Mouse (Mus musculus): ENCODE results near the gene Fgf4.

Gene Fgf4

GRCm38 (mm10) chr7:144847067-144847466 lies at the start of gene Fgf4:
TSS of gene Fgf4 (plus strand) at chr7:144847367.
- DNase-seq (ENCODE audit: extremely low spot score, low read depth, low spot score): no peak

DNA sequence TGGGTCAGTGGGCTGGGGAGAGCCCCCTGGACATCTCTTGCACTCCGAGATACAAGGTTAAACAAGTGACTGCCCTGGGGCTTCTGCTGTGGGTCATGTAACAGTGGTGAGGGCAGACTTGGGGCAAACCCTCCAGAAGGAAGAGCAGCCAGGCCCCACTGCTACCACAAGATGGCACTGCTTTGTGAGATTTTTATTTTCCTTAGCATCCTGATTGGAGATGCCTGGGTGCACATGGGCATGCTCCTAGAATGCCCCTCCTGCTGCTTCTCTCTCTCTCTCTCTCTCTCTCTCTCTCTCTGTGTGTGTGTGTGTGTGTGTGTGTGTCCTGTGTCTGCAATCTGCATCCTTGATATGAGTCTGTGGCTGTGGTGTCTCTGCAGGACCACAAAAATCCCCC lies 48.7 kb upstream of the Fgf4 start:
- no peak for DNase-seq (ENCODE audit: extremely low spot score, low read depth, low spot score)

- no peak for DNase-seq (ENCODE audit: extremely low spot score, low read depth, low spot score)
Observed at GRCm38 (mm10) chr7:144807036-144807435, 40.1 kb upstream of the Fgf4 start.

- DNase-seq (ENCODE audit: extremely low spot score, low read depth, low spot score): no peak
Observed at GRCm38 (mm10) chr7:144807976-144808577, 39.1 kb upstream of the Fgf4 start.

- no peak for DNase-seq (ENCODE audit: extremely low spot score, low read depth, low spot score)
Observed at GRCm38 (mm10) chr7:144811521-144811920, 35.6 kb upstream of the Fgf4 start.

DNA sequence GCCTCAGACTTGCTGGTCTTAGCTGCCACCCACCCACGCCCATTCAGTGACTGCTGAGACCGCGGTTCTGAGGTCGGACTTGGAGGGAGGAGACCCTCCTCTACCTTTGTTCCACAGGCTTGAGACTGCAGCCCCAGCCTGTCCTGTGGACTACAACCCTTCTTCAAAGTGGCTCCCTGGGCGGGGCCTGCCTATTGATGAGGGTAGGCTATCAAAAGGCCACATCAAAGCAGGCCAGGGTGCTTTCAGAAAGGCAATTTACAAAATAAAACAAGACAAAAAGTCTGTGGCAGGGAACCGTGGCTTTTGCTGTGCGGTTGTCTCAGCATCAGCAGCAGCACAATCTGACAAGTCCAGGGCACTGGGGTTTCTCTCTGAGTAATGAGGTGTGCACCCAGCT lies 25.3 kb upstream of the Fgf4 start:
- DNase-seq (ENCODE audit: extremely low spot score, low read depth, low spot score): no peak

- DNase-seq (ENCODE audit: extremely low spot score, low read depth, low spot score): no peak
Observed at GRCm38 (mm10) chr7:144823988-144824387, 23.2 kb upstream of the Fgf4 start.

DNA sequence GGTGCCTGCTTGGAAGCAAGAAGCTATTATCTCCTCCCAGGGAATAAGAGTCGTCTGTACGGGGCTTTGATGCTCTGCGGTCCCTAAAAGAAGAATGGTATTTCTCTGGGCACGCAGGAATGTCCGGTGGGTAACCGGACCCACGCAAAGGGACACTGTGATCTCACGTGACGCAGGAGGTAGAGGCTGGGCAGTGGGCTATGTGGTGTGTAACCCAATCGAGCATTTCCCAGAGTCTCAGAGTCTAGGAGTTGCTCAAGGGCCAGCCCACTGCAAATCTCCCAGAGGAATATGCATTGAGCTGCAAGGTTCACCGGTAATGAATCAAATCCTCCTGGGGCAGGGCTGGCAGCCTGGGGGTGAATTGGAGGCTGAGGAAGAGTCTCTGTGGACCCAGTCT lies 18.8 kb upstream of the Fgf4 start:
- DNase-seq (ENCODE audit: extremely low spot score, low read depth, low spot score): no peak

- no peak for DNase-seq (ENCODE audit: extremely low spot score, low read depth, low spot score)
Observed at GRCm38 (mm10) chr7:144837891-144838488, 9.2 kb upstream of the Fgf4 start, which contains the start of gene Fgf3. TSS of gene Fgf3 (plus strand) at chr7:144838083.

DNA sequence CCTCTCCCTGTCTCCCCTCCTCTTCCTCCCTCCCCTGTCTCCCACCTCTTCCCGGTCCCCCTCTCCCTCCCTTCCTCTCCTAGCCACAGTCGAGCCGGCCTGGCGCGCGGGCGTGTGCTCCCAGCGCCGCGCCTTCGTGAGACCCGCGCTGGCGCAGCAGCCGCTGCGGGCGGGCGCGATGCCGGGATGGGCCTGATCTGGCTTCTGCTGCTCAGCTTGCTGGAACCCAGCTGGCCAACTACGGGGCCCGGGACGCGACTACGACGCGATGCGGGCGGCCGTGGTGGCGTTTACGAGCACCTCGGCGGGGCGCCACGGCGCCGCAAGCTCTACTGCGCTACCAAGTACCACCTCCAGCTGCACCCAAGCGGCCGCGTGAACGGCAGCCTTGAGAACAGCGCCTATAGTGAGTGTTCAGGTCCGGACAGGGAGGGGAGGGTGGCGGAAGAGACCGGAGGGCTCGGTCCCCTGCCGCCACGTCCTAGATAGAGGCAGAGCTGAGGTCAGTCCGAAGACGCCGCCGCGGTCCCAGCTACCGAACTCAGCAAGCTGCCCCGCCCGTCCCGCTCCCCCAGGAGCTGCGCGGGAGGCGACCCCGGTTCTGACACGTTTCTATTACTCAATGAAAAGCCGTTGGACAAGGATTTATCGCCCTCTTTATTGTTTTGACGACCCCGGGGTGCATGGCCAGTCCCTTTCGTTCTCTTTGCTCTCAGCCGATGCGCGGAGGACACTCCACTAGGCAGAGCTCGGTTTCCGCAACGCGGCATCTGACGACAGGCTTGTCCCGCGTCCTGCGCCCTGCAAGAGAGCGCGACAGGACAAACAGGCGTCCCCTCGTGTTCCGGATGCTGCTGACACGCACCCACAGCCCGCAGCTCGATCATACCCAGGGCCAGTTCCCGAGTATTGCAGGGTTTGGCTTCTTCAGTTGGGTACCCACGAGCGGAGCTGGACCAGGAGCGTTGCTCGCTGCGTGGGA lies 8.4 kb upstream of the Fgf4 start:
- no peak for DNase-seq (ENCODE audit: extremely low spot score, low read depth, low spot score)

- no peak for DNase-seq (ENCODE audit: extremely low spot score, low read depth, low spot score)
Observed at GRCm38 (mm10) chr7:144846158-144846557, 1.0 kb upstream of the Fgf4 start.

DNA sequence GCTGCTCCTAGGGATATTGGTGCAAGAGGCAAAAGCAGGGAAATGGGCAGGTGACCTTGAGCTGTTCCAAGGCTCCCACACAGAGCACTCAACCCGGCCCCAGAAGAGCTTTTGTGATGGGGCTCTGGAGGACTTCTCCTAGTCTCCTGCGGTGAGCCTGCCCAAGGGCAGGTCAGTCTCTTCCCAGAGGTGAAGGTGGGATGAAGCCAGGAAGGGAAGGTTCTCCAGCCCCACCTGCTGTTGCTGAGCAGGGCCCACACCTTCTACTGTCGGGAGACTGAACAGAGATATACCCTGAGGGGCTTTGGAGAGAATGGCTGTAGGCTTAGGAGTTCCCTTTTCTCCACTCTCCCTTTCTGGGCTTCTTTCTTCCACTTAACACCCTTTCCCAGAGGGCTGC lies 4.2 kb downstream of the Fgf4 start:
- DNase-seq (ENCODE audit: extremely low spot score, low read depth, low spot score): no peak

GRCm38 (mm10) chr7:144854966-144855365 lies 7.8 kb downstream of the Fgf4 start:
- DNase-seq (ENCODE audit: extremely low spot score, low read depth, low spot score): no peak

- DNase-seq (ENCODE audit: extremely low spot score, low read depth, low spot score): no peak
Observed at GRCm38 (mm10) chr7:144857158-144857557, 10.0 kb downstream of the Fgf4 start.

DNA sequence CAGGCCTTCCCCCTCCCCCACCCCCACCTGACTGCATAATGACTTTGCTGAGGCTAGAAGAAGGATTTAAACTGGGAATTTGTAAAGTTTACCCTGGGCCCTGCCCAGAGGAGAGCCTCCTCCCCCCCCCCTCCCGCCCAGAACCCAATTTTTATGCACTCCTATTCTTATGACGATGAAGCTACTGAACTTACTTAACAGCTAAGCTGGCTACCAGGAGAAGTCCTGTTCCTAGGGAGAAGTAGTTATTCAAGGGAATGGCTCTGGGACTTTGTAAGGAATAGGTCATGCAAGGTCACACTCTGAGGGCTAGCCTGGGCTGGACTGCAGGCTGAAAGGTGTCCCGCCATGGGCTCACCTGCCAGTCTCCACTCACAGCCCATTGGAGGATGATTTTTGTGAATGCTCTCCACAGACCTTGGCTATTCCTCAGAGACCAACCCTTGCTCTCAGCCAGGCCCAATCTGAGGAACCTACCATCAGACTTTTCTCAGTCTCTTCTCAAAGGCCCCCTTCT lies 10.7 kb downstream of the Fgf4 start:
- no peak for DNase-seq (ENCODE audit: extremely low spot score, low read depth, low spot score)

GRCm38 (mm10) chr7:144858702-144859101 lies 11.5 kb downstream of the Fgf4 start:
- no peak for DNase-seq (ENCODE audit: extremely low spot score, low read depth, low spot score)

GRCm38 (mm10) chr7:144861056-144861768 lies 14.0 kb downstream of the Fgf4 start:
- no peak for DNase-seq (ENCODE audit: extremely low spot score, low read depth, low spot score)

- DNase-seq (ENCODE audit: extremely low spot score, low read depth, low spot score): no peak
Observed at GRCm38 (mm10) chr7:144861769-144862070, 14.6 kb downstream of the Fgf4 start.

DNA sequence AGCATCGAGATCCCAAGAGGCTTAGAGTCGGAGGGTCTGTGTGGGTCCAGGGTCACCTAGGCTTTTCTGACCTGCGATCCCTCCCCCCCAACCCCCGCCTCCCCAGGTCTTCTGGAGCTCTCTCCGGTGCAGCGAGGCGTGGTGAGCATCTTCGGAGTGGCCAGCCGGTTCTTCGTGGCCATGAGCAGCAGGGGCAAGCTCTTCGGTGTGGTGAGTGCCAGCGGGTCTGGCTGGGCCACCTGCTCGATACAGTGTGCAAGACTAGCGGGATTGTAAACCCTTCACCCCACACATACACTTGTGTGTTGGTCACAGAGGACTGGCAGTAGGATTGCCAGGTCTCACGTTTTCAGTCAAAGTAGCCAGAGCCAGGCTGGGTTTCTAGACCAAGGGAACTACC lies 15.0 kb downstream of the Fgf4 start:
- no peak for DNase-seq (ENCODE audit: extremely low spot score, low read depth, low spot score)

DNA sequence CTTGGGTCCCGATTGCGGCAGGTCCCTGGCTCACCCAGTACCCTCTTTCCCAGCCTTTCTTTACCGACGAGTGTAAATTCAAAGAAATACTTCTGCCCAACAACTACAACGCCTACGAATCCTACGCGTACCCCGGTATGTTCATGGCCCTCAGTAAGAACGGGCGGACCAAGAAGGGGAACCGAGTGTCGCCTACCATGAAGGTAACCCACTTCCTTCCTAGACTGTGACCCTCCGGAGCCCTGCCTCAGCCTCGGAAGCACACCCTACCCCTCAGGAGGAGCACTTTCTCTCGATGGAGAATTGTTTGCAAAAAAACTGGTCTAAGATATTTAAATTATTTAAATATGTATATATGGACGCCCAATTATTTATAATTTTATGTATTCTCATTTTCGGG lies 15.5 kb downstream of the Fgf4 start:
- no peak for DNase-seq (ENCODE audit: extremely low spot score, low read depth, low spot score)

DNA sequence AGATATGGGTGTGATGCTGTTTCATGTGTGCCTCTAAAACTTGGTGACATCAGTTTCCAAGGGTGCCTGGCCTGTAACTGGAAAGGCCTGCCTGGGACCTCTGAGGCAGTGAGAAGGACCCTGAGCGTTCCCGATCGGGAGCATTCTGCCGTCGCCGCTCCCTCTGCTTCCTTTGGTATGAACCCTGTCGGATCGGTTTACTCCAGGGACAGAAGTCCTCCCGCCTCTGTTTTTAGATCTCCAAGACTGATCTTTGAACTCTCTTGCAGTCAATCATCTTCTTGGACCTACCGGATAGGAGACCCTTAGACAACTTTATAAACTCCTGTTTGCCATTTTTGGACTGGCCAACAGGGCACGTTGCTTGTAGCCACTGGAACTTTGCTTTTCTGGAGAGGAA lies 16.0 kb downstream of the Fgf4 start:
- no peak for DNase-seq (ENCODE audit: extremely low spot score, low read depth, low spot score)

Measured in hindlimb bud, embryonic 11.5 days (tissue).